Mouse (Mus musculus) forebrain, embryonic 16.5 days (tissue): Measurements from ENCODE around the gene Minos1. TPM values are rescaled to one million over a fixed set of nuclear protein-coding genes. Genes with fewer than 3 reads are reported as not detected.

Experiments used
- ATAC-seq: fragments of 200-750 bp; cut with Nextera tagmentation; 2 replicates; pipeline ENCODE4 v1.8.0; 2017; ENCODE audit warnings: mild to moderate bottlenecking, moderate library complexity
- H3K27ac ChIP-seq: fragments of 300-500 bp; sonication (generic); 2 replicates; pipeline ENCODE4 v1.5.1; 2014; ENCODE audit warnings: low read length, control low read depth
- H3K27me3 ChIP-seq: fragments of 300-500 bp; sonication (generic); replicated peaks from 2 replicates; pipeline ENCODE4 v1.6.1; 2014; ENCODE audit warnings: low read length; ENCODE audit not compliant: control insufficient read depth, insufficient read depth
- H3K36me3 ChIP-seq: fragments of 300-500 bp; sonication (generic); 2 replicates; pipeline ENCODE4 v1.6.1; 2014; ENCODE audit not compliant: control insufficient read depth, insufficient read depth
- H3K4me1 ChIP-seq: fragments of 300-500 bp; sonication (generic); replicated peaks from 2 replicates; pipeline ENCODE4 v1.6.1; 2014; ENCODE audit warnings: low read length; ENCODE audit not compliant: control insufficient read depth, insufficient read depth
- H3K4me2 ChIP-seq: fragments of 300-500 bp; sonication (generic); 2 replicates; pipeline ENCODE4 v1.6.1; 2014; ENCODE audit warnings: mild to moderate bottlenecking, low read length, control low read depth
- H3K4me3 ChIP-seq: fragments of 300-500 bp; sonication (generic); replicated peaks from 2 replicates; pipeline ENCODE4 v1.5.1; 2014; ENCODE audit warnings: mild to moderate bottlenecking, low read length, control low read depth
- H3K9ac ChIP-seq: fragments of 300-500 bp; sonication (generic); replicated peaks from 2 replicates; pipeline ENCODE4 v1.6.1; 2014; ENCODE audit warnings: low read depth, low read length, control low read depth
- H3K9me3 ChIP-seq: fragments of 300-500 bp; sonication (generic); 2 replicates; pipeline ENCODE4 v1.6.1; 2016; ENCODE audit warnings: low read length; ENCODE audit not compliant: control insufficient read depth
- WGBS: fragments of 180-500 bp; shearing (Covaris S2); extraction: QIAGEN DNeasy Blood & Tissue Kit; methylation state at CpG from one replicate; pipeline ENCODE4 v1.1.7; 2014; 5-methylcytosine and 5-hydroxymethylcytosine counted together
- polyA plus RNA-seq: library from polyadenylated mRNA; unstranded; fragments of >200 nt; fragmentation: Nextera tagmentation; extraction: Ambion mirVana; gene quantifications from 2 replicates; pipeline ENCODE4 v1.2.1, GENCODE M21; 2015

The Minos1 gene
- polyA plus RNA-seq, 1 experiment from 2014 or later = 355 TPM

- no peaks in the 10 kb centered on the region for H3K36me3 ChIP-seq
- H3K9me3 ChIP-seq = no peaks in the 10 kb centered on the region
- H3K4me1 ChIP-seq = peaks cover 27% of the 10 kb centered on the region
- H3K27me3 ChIP-seq = no peaks in the 10 kb centered on the region
- H3K27ac ChIP-seq = peak overlapping the region; percentile 43
- H3K9ac ChIP-seq = peak overlapping the region; percentile 42
- H3K4me2 ChIP-seq = peak overlapping the region; percentile 57
- 11% methylated on average over 12 of the region's 12 CpGs for WGBS
- peak overlapping the region; percentile 29 for H3K4me3 ChIP-seq
- peak; percentile 61 for ATAC-seq
These were observed 47.9 kb downstream of the Minos1 start for GRCm38 (mm10) chr4:139082790-139083564.

GRCm38 (mm10) chr4:139081270-139081931, 49.5 kb downstream of the Minos1 start:
- H3K9ac ChIP-seq = no peak overlapping the region

DNA sequence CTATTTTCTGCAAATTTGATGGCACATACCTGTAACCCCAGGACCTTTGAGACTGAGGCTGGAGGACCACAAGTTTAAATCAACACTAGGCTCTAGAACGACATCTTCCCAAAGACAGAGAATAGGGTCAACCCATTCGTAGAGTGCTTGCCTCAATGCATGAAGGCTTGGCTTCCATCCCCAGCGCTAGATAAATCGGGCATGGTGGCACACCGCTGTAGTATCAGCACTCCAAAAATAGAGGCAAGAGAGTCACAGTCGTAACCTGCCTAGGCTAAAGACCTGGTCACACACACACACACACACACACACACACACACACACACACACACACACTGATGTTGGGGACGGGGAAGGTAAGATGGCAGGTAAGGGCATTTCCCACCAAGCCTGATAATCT, 50.7 kb downstream of the Minos1 start:
- no peak overlapping the region for H3K27ac ChIP-seq
- H3K4me2 ChIP-seq = no peak overlapping the region
- no peaks in the 10 kb centered on the region for H3K36me3 ChIP-seq
- H3K4me3 ChIP-seq = no peak overlapping the region
- H3K9me3 ChIP-seq = no peaks in the 10 kb centered on the region
- no peak for ATAC-seq
- peaks cover 32% of the 10 kb centered on the region for H3K4me1 ChIP-seq
- 94% methylated on average over 7 of the region's 7 CpGs for WGBS
- no peak overlapping the region for H3K9ac ChIP-seq
- H3K27me3 ChIP-seq = peaks cover 14% of the 10 kb centered on the region

More at GRCm38 (mm10) chr4:139081270-139081931, 49.5 kb downstream of the Minos1 start:
- H3K4me2 ChIP-seq = no peak overlapping the region
- peak overlapping the region; percentile 59 for H3K27ac ChIP-seq
- H3K27me3 ChIP-seq = peaks cover 4% of the 10 kb centered on the region
- no peak overlapping the region for H3K4me3 ChIP-seq
- peaks cover 27% of the 10 kb centered on the region for H3K4me1 ChIP-seq
- 58% methylated on average over 18 of the region's 18 CpGs for WGBS
- H3K36me3 ChIP-seq = no peaks in the 10 kb centered on the region
- no peak for ATAC-seq
- H3K9me3 ChIP-seq = no peaks in the 10 kb centered on the region

- Histone ChIP-seq H3K4me2 (no peak overlapping the region), H3K36me3 (no peaks in the 10 kb centered on the region), H3K27me3 (peaks cover 23% of the 10 kb centered on the region), H3K9ac (no peak overlapping the region), H3K4me3 (no peak overlapping the region), H3K9me3 (no peaks in the 10 kb centered on the region), H3K27ac (no peak overlapping the region), H3K4me1 (peaks cover 38% of the 10 kb centered on the region)
- ATAC-seq = no peak
- 75% methylated on average over 11 of the region's 11 CpGs for WGBS
These were observed 51.5 kb downstream of the Minos1 start for GRCm38 (mm10) chr4:139079439-139079838.

GRCm38 (mm10) chr4:139078726-139079125, 52.2 kb downstream of the Minos1 start:
- Histone ChIP-seq H3K4me1 (peaks cover 41% of the 10 kb centered on the region), H3K27ac (no peak overlapping the region), H3K27me3 (peaks cover 29% of the 10 kb centered on the region), H3K9ac (no peak overlapping the region), H3K9me3 (no peaks in the 10 kb centered on the region), H3K4me2 (no peak overlapping the region), H3K36me3 (no peaks in the 10 kb centered on the region), H3K4me3 (no peak overlapping the region)
- 16% methylated on average over 4 of the region's 4 CpGs for WGBS
- ATAC-seq = no peak

GRCm38 (mm10) chr4:139078313-139078712, 52.6 kb downstream of the Minos1 start:
- Histone ChIP-seq H3K4me3 (no peak overlapping the region), H3K9ac (no peak overlapping the region), H3K36me3 (no peaks in the 10 kb centered on the region), H3K4me1 (peaks cover 37% of the 10 kb centered on the region), H3K4me2 (no peak overlapping the region), H3K9me3 (no peaks in the 10 kb centered on the region), H3K27ac (no peak overlapping the region), H3K27me3 (peaks cover 32% of the 10 kb centered on the region)
- ATAC-seq = no peak
- 30% methylated on average over 2 of the region's 2 CpGs for WGBS

GRCm38 (mm10) chr4:139075915-139076314, 55.0 kb downstream of the Minos1 start:
- peak overlapping the region; percentile 53 for H3K4me3 ChIP-seq
- ATAC-seq = no peak
- H3K27ac ChIP-seq = no peak overlapping the region
- H3K4me1 ChIP-seq = peaks cover 15% of the 10 kb centered on the region
- H3K9ac ChIP-seq = no peak overlapping the region
- no peaks in the 10 kb centered on the region for H3K9me3 ChIP-seq
- H3K4me2 ChIP-seq = peak overlapping the region; percentile 88
- WGBS = 12% methylated on average over 5 of the region's 5 CpGs
- no peaks in the 10 kb centered on the region for H3K36me3 ChIP-seq
- H3K27me3 ChIP-seq = peaks cover 37% of the 10 kb centered on the region

DNA sequence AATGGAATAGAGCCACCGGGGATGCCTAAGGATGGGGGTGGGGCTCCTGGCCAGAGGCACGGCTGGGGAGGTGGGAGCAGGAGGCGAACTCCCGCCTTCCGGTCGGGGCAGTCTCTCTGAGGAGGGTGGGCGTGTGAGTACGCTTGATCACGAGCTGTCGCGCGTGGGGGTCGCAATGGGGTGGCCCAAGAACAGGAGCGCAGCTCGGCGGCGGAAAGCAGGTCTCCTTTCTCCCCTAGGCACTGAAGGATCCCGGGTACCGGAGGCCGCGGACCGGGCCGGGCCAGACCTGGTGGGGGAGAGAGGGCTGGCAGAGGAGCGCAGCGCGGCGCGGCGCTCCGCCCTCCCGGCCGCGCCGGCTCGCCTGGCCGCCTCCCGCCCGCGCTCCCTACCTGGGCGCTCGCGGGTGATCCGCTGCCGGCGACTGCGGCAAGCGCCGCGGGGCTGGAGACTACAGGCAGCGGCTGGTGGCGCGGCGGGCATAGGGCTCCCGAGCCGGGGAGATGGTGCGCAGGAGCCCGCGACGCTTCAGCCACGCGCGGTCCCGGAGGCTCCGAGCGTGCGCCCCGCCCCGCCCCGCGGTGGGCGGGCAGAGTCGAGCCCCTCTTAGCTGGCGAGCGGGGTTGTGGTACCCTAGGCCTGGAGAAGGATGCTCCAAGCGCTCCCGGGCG, 55.7 kb downstream of the Minos1 start, which contains the start of gene Htr6:
Htr6 (minus strand) TSS at position 530 of the 671 bp plus-strand sequence.
- H3K27me3 ChIP-seq = peaks cover 37% of the 10 kb centered on the region

DNA sequence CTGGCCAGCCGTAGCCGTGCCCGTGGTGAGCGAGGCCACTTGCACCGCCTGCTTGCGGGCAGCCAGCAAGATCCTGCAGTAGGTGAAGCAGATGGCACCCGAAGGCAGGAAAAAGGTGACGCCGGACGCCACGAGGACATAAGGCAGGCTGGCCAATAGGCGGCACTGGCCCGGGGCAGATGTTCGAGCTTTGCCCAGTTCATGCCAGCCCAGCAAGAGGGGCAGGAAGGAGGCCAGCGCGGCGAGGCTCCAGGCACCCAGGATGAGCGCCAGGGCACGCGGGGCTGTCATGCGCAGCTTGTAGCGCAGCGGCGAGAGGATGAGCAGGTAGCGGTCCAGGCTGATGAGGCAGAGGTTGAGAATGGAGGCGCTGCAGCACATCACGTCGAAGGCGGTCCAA, 56.9 kb downstream of the Minos1 start:
- Histone ChIP-seq H3K36me3 (no peaks in the 10 kb centered on the region), H3K9ac (0 out of 2 replicates have a peak overlapping the region, but pooled peaks have one; percentile 25), H3K27ac (no peak overlapping the region), H3K4me1 (peaks cover 15% of the 10 kb centered on the region), H3K9me3 (no peaks in the 10 kb centered on the region), H3K4me3 (peak overlapping the region; percentile 53), H3K4me2 (peak overlapping the region; percentile 88), H3K27me3 (peaks cover 37% of the 10 kb centered on the region)
- 18% methylated on average over 29 of the region's 29 CpGs for WGBS
- no peak for ATAC-seq

More for the DNA sequence above, 55.7 kb downstream of the Minos1 start, which contains the start of gene Htr6:
- under 1% methylated on average over 76 of the region's 77 CpGs for WGBS
- Histone ChIP-seq H3K4me1 (peaks cover 15% of the 10 kb centered on the region), H3K27ac (no peak within 1 kb of the TSS), H3K9ac (peak within 1 kb of the TSS; percentile 65), H3K4me3 (peak within 1 kb of the TSS; percentile 53), H3K36me3 (no peaks in the 10 kb centered on the region), H3K9me3 (no peaks in the 10 kb centered on the region), H3K4me2 (peak within 1 kb of the TSS; percentile 88)
- peak; percentile 73 for ATAC-seq
